Mouse (Mus musculus) midbrain, embryonic 14.5 days (tissue): ENCODE results near the gene Zfp3. TPM values are rescaled to one million over a fixed set of nuclear protein-coding genes. Genes with fewer than 3 reads are reported as not detected.

Source experiments
- ATAC-seq: fragments of 200-750 bp; cut with Nextera tagmentation; 2 replicates; pipeline ENCODE4 v1.8.0; 2017; ENCODE audit warnings: moderate number of reproducible peaks, moderate library complexity; ENCODE audit not compliant: low FRiP score, low TSS enrichment
- DNase-seq: peaks from one replicate; pipeline ENCODE4 v3.0.0-alpha.2; 2015
- H3K27ac ChIP-seq: fragments of 300-500 bp; sonication (generic); replicated peaks from 2 replicates; pipeline ENCODE4 v1.5.1; 2014; ENCODE audit warnings: mild to moderate bottlenecking, low read depth, low read length, moderate library complexity
- H3K27me3 ChIP-seq: fragments of 300-500 bp; sonication (generic); 2 replicates; pipeline ENCODE4 v1.6.1; 2014; ENCODE audit warnings: low read length, control low read depth, mixed read lengths; ENCODE audit not compliant: control insufficient read depth, insufficient read depth
- H3K36me3 ChIP-seq: fragments of 300-500 bp; sonication (generic); 2 replicates; pipeline ENCODE4 v1.6.1; 2014; ENCODE audit warnings: low read length, control low read depth; ENCODE audit not compliant: control insufficient read depth, insufficient read depth
- H3K4me1 ChIP-seq: fragments of 300-500 bp; sonication (generic); 2 replicates; pipeline ENCODE4 v1.6.1; 2014; ENCODE audit warnings: mild to moderate bottlenecking, antibody characterized with exemption, low read length, control low read depth; ENCODE audit not compliant: control insufficient read depth, insufficient read depth
- H3K4me2 ChIP-seq: fragments of 300-500 bp; sonication (generic); 2 replicates; pipeline ENCODE4 v1.6.1; 2014; ENCODE audit warnings: mild to moderate bottlenecking, low read length, moderate library complexity
- H3K4me3 ChIP-seq: fragments of 300-500 bp; sonication (generic); replicated peaks from 2 replicates; pipeline ENCODE4 v1.5.1; 2014; ENCODE audit warnings: low read depth, low read length
- H3K9ac ChIP-seq: fragments of 300-500 bp; sonication (generic); replicated peaks from 2 replicates; pipeline ENCODE4 v1.6.1; 2014; ENCODE audit warnings: mild to moderate bottlenecking, low read length, moderate library complexity
- H3K9me3 ChIP-seq: fragments of 300-500 bp; sonication (generic); 2 replicates; pipeline ENCODE4 v1.6.1; 2016; ENCODE audit warnings: low read length, control low read depth, mixed read lengths; ENCODE audit not compliant: control insufficient read depth
- WGBS: fragments of 180-500 bp; shearing (Covaris S2); extraction: QIAGEN DNeasy Blood & Tissue Kit; methylation state at CpG from one replicate; pipeline ENCODE4 v1.1.7; 2014; 5-methylcytosine and 5-hydroxymethylcytosine counted together
- polyA plus RNA-seq: library from polyadenylated mRNA; unstranded; fragments of >200 nt; fragmentation: Nextera tagmentation; extraction: Ambion mirVana; gene quantifications from 2 replicates; pipeline ENCODE4 v1.2.1, GENCODE M21; 2014

Gene Zfp3
- polyA plus RNA-seq, 1 experiment from 2014 or later: 16.8 TPM

- no peak for DNase-seq
Observed at GRCm38 (mm10) chr11:70806697-70807096, 42.7 kb downstream of the Zfp3 start.

GRCm38 (mm10) chr11:70807630-70808029 lies 43.6 kb downstream of the Zfp3 start:
- H3K9ac ChIP-seq: no peak overlapping the region

More at GRCm38 (mm10) chr11:70806697-70807096, 42.7 kb downstream of the Zfp3 start:
- Histone ChIP-seq H3K9ac (no peak overlapping the region), H3K4me1 (no peaks in the 10 kb centered on the region), H3K27ac (no peak overlapping the region), H3K4me2 (no peak overlapping the region), H3K27me3 (no peaks in the 10 kb centered on the region), H3K9me3 (no peaks in the 10 kb centered on the region), H3K4me3 (no peak overlapping the region), H3K36me3 (no peaks in the 10 kb centered on the region)
- WGBS: 92% methylated on average over 4 of the region's 4 CpGs
- no peak for ATAC-seq

GRCm38 (mm10) chr11:70808101-70808500 lies 44.1 kb downstream of the Zfp3 start:
- H3K27ac ChIP-seq: no peak overlapping the region
- H3K36me3 ChIP-seq: no peaks in the 10 kb centered on the region
- no peak overlapping the region for H3K4me2 ChIP-seq
- no peak overlapping the region for H3K4me3 ChIP-seq
- no peak for DNase-seq
- WGBS: 71% methylated on average over 3 of the region's 3 CpGs
- H3K9ac ChIP-seq: no peak overlapping the region
- H3K4me1 ChIP-seq: no peaks in the 10 kb centered on the region
- no peaks in the 10 kb centered on the region for H3K9me3 ChIP-seq
- no peak for ATAC-seq
- no peaks in the 10 kb centered on the region for H3K27me3 ChIP-seq

More at GRCm38 (mm10) chr11:70807630-70808029, 43.6 kb downstream of the Zfp3 start:
- Histone ChIP-seq H3K27me3 (no peaks in the 10 kb centered on the region), H3K4me3 (no peak overlapping the region), H3K36me3 (no peaks in the 10 kb centered on the region), H3K27ac (no peak overlapping the region), H3K4me1 (no peaks in the 10 kb centered on the region), H3K9me3 (no peaks in the 10 kb centered on the region), H3K4me2 (no peak overlapping the region)
- WGBS: 92% methylated on average over 4 of the region's 4 CpGs
- DNase-seq: no peak
- ATAC-seq: no peak

GRCm38 (mm10) chr11:70809011-70809410 lies 45.0 kb downstream of the Zfp3 start:
- H3K36me3 ChIP-seq: no peaks in the 10 kb centered on the region
- no peak for DNase-seq
- WGBS: 14% methylated on average over 1 of the region's 1 CpGs
- H3K27me3 ChIP-seq: no peaks in the 10 kb centered on the region
- no peak overlapping the region for H3K27ac ChIP-seq
- H3K4me1 ChIP-seq: no peaks in the 10 kb centered on the region
- no peak overlapping the region for H3K4me3 ChIP-seq
- no peak for ATAC-seq
- no peak overlapping the region for H3K4me2 ChIP-seq
- H3K9me3 ChIP-seq: no peaks in the 10 kb centered on the region
- H3K9ac ChIP-seq: no peak overlapping the region

DNA sequence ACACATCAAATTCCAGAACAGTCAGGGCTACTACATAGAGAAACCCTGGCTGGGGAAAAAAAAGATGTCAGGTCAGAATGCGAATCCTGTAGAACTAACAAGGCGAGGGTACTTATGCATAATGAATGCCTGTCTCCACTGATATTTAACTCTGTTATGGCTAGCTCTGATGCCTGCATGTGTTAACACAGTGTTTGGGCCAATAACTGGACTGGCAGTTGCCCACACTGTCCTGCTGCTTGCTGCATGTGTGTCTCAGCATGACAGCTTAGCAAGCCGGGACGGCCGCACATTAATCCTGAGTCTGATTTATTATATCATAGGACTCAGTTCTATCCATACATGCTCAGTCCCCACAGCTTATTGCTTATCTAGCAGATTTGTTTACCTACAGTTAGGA lies 47.0 kb downstream of the Zfp3 start:
- Histone ChIP-seq H3K27ac (no peak overlapping the region), H3K9me3 (no peaks in the 10 kb centered on the region), H3K4me1 (no peaks in the 10 kb centered on the region), H3K36me3 (no peaks in the 10 kb centered on the region), H3K4me2 (no peak overlapping the region), H3K9ac (no peak overlapping the region), H3K4me3 (no peak overlapping the region), H3K27me3 (no peaks in the 10 kb centered on the region)
- 80% methylated on average over 5 of the region's 5 CpGs for WGBS
- ATAC-seq: no peak
- DNase-seq: no peak

- Histone ChIP-seq H3K9me3 (no peaks in the 10 kb centered on the region), H3K36me3 (no peaks in the 10 kb centered on the region), H3K27ac (no peak overlapping the region), H3K27me3 (no peaks in the 10 kb centered on the region), H3K4me1 (no peaks in the 10 kb centered on the region), H3K4me2 (no peak overlapping the region), H3K4me3 (no peak overlapping the region), H3K9ac (no peak overlapping the region)
- no peak for ATAC-seq
- WGBS: 72% methylated on average over 13 of the region's 13 CpGs
- no peak for DNase-seq
Observed at GRCm38 (mm10) chr11:70811471-70812240, 47.6 kb downstream of the Zfp3 start.

GRCm38 (mm10) chr11:70812365-70812764 lies 48.4 kb downstream of the Zfp3 start, which contains the start of gene Scimp:
Scimp (minus strand) TSS chr11:70812586.
- ATAC-seq (no peak), DNase-seq (no peak)
- H3K4me1 ChIP-seq: no peaks in the 10 kb centered on the region
- H3K9ac ChIP-seq: no peak within 1 kb of the TSS
- 87% methylated on average over 7 of the region's 7 CpGs for WGBS
- no peak within 1 kb of the TSS for H3K27ac ChIP-seq
- H3K27me3 ChIP-seq: no peaks in the 10 kb centered on the region
- no peak within 1 kb of the TSS for H3K4me2 ChIP-seq
- H3K4me3 ChIP-seq: no peak within 1 kb of the TSS
- H3K9me3 ChIP-seq: no peaks in the 10 kb centered on the region
- H3K36me3 ChIP-seq: no peaks in the 10 kb centered on the region

GRCm38 (mm10) chr11:70815071-70815470 lies 51.1 kb downstream of the Zfp3 start:
- DNase-seq (no peak), ATAC-seq (no peak)
- Histone ChIP-seq H3K36me3 (no peaks in the 10 kb centered on the region), H3K9ac (no peak overlapping the region), H3K27me3 (no peaks in the 10 kb centered on the region), H3K4me3 (no peak overlapping the region), H3K4me1 (no peaks in the 10 kb centered on the region), H3K4me2 (no peak overlapping the region), H3K27ac (no peak overlapping the region), H3K9me3 (no peaks in the 10 kb centered on the region)
- 83% methylated on average over 8 of the region's 8 CpGs for WGBS

GRCm38 (mm10) chr11:70815498-70816078 lies 51.6 kb downstream of the Zfp3 start:
- Histone ChIP-seq H3K4me1 (no peaks in the 10 kb centered on the region), H3K36me3 (no peaks in the 10 kb centered on the region), H3K27ac (no peak overlapping the region), H3K27me3 (no peaks in the 10 kb centered on the region), H3K9me3 (no peaks in the 10 kb centered on the region), H3K4me3 (no peak overlapping the region), H3K4me2 (no peak overlapping the region), H3K9ac (no peak overlapping the region)
- DNase-seq (peak; percentile 86), ATAC-seq (no peak)
- 25% methylated on average over 6 of the region's 6 CpGs for WGBS
